Comparison of ENCODE assay signal across 9 mouse cellular contexts in genomic region chr8:89787050-89787905, GRCm38 (mm10).
DNase-seq lines count a peak whose midpoint lies in the region; ATAC-seq lines count a peak whose summit lies in the region.
"Had no signal": no experiment of that assay in that cellular context is flagged by ENCODE, and none has a peak within 500 bp of the region (broad histone marks: within the 10 kb centered on the region; RNA-seq: fewer than 3 reads in every experiment).

No protein-coding gene starts in this region.

- peaks cover 9% of the 10 kb centered on the region for H3K27me3 ChIP-seq in forebrain, embryonic 15.5 days
- H3K27me3 ChIP-seq in forebrain, embryonic 12.5 days, result peaks cover 25% of the 10 kb centered on the region
- peaks cover 7% of the 10 kb centered on the region for H3K27me3 ChIP-seq in midbrain, embryonic 16.5 days (ENCODE audit: control insufficient read depth, insufficient read depth, low read depth, low read length)
- H3K27me3 ChIP-seq: CH12.LX had no signal

- H3K4me1 ChIP-seq in forebrain, embryonic 15.5 days, result peaks cover 21% of the 10 kb centered on the region
- peaks cover 24% of the 10 kb centered on the region for H3K4me1 ChIP-seq in forebrain, embryonic 12.5 days
- H3K4me1 ChIP-seq in midbrain, embryonic 16.5 days (ENCODE audit: control insufficient read depth, insufficient read depth, low read length), result peaks cover 9% of the 10 kb centered on the region; the same call in 1 of the 2 replicates

- ATAC-seq in forebrain, embryonic 15.5 days (replicated peaks), result no peak
- no peak for ATAC-seq in forebrain, embryonic 12.5 days (ENCODE audit: low FRiP score)
- no peak for ATAC-seq in midbrain, embryonic 16.5 days
- ATAC-seq in granulocyte monocyte progenitor cell, adult 5-6 weeks (replicated peaks; ENCODE audit: poor library complexity, severe bottlenecking), result no peak

- 55% methylated on average over 17 of the region's 17 CpGs for WGBS in forebrain, embryonic 15.5 days
- 61% methylated on average over 17 of the region's 17 CpGs for WGBS in forebrain, embryonic 12.5 days
- WGBS in midbrain, embryonic 16.5 days, result 43% methylated on average over 17 of the region's 17 CpGs

- no peaks in the 10 kb centered on the region for H3K9me3 ChIP-seq in forebrain, embryonic 15.5 days
- H3K9me3 ChIP-seq in forebrain, embryonic 12.5 days, result no peaks in the 10 kb centered on the region
- H3K9me3 ChIP-seq in midbrain, embryonic 16.5 days (replicated peaks; ENCODE audit: control insufficient read depth, low read length, poor library complexity, severe bottlenecking), result no peaks in the 10 kb centered on the region

- H3K4me2 ChIP-seq in forebrain, embryonic 15.5 days (replicated peaks), result peak overlapping the region; percentile 28
- H3K4me2 ChIP-seq in forebrain, embryonic 12.5 days, result no peak overlapping the region
- H3K4me2 ChIP-seq in midbrain, embryonic 16.5 days (ENCODE audit: low read length), result peak overlapping the region; percentile 28

- H3K4me3 ChIP-seq in forebrain, embryonic 15.5 days, result 0 out of 2 replicates have a peak overlapping the region, but pooled peaks have one; percentile 4
- H3K4me3 ChIP-seq in forebrain, embryonic 12.5 days (replicated peaks), result no peak overlapping the region
- peak overlapping the region; percentile 18; the same call in 1 of the 2 replicates for H3K4me3 ChIP-seq in midbrain, embryonic 16.5 days (ENCODE audit: low read depth, low read length)

- H3K27ac ChIP-seq in forebrain, embryonic 15.5 days (replicated peaks), result no peak overlapping the region
- no peak overlapping the region for H3K27ac ChIP-seq in forebrain, embryonic 12.5 days
- no peak overlapping the region for H3K27ac ChIP-seq in midbrain, embryonic 16.5 days (ENCODE audit: low read length)

- H3K9ac ChIP-seq in forebrain, embryonic 15.5 days (replicated peaks), result no peak overlapping the region
- no peak overlapping the region for H3K9ac ChIP-seq in forebrain, embryonic 12.5 days
- no peak overlapping the region for H3K9ac ChIP-seq in midbrain, embryonic 16.5 days (ENCODE audit: low read depth, low read length)

- DNase-seq in cerebellum, postnatal 36 days, result peak; percentile 23
- peak; percentile 34 to 76 for DNase-seq in layer of hippocampus, adult 18-20 months (ENCODE audit: low spot score in 2 of 2)
- DNase-seq in natural killer cell, adult 2 months (ENCODE audit: low spot score in 2 of 2), result no peak
- no peak for DNase-seq in gastrocnemius, postnatal 14 days

- no peaks in the 10 kb centered on the region for H3K36me3 ChIP-seq in forebrain, embryonic 15.5 days
- H3K36me3 ChIP-seq in forebrain, embryonic 12.5 days (replicated peaks), result no peaks in the 10 kb centered on the region
- no peaks in the 10 kb centered on the region for H3K36me3 ChIP-seq in midbrain, embryonic 16.5 days (ENCODE audit: control insufficient read depth, insufficient read depth, low read length)

- intact Hi-C loops in gastrocnemius, postnatal 14 days (cut with DNase I; ENCODE audit: low total_unique reads), result no loop called here

Comparison
In these comparisons a context has a peak if more than half of its experiments do, and no peak if none do; other contexts are left out.
1. DNase-seq: peak in cerebellum, postnatal 36 days (2 of 2) and layer of hippocampus, adult 18-20 months (2 of 2); none in natural killer cell, adult 2 months (0 of 2) and gastrocnemius, postnatal 14 days (single experiment).